Mouse (Mus musculus): ENCODE data around the gene Syde2.
"Not testable (repeated sequence)": the region's sequence is repeated elsewhere in the genome, so short reads cannot be mapped to it uniquely, and the experiment has no call there.

The Syde2 gene

GRCm38 (mm10) chr3:145966806-145967205, 20.9 kb upstream of the Syde2 start:
- DNase-seq (ENCODE audit: low read depth, low spot score), result no peak

GRCm38 (mm10) chr3:145969031-145969501, 18.6 kb upstream of the Syde2 start:
- no peak for DNase-seq (ENCODE audit: low read depth, low spot score)

- no peak for DNase-seq (ENCODE audit: low read depth, low spot score)
These were observed 16.2 kb upstream of the Syde2 start for GRCm38 (mm10) chr3:145971501-145971900.

- no peak for DNase-seq (ENCODE audit: low read depth, low spot score)
These were observed 12.7 kb upstream of the Syde2 start for GRCm38 (mm10) chr3:145974986-145975385.

- no peak for DNase-seq (ENCODE audit: low read depth, low spot score)
These were observed 2.2 kb upstream of the Syde2 start for GRCm38 (mm10) chr3:145985333-145985925.

GRCm38 (mm10) chr3:145986317-145987001, 1.2 kb upstream of the Syde2 start:
- no peak for DNase-seq (ENCODE audit: low read depth, low spot score)

- peak; percentile 59 for DNase-seq (ENCODE audit: low read depth, low spot score)
These were observed 457 bp downstream of the Syde2 start for GRCm38 (mm10) chr3:145987970-145988683.

GRCm38 (mm10) chr3:145988684-145989575, 1.3 kb downstream of the Syde2 start:
- no peak for DNase-seq (ENCODE audit: low read depth, low spot score)

GRCm38 (mm10) chr3:145989576-145990081, 2.0 kb downstream of the Syde2 start:
- no peak for DNase-seq (ENCODE audit: low read depth, low spot score)

- DNase-seq (ENCODE audit: low read depth, low spot score), result no peak
These were observed 3.5 kb downstream of the Syde2 start for GRCm38 (mm10) chr3:145991130-145991529.

- DNase-seq (ENCODE audit: low read depth, low spot score), result no peak
These were observed 4.5 kb downstream of the Syde2 start for GRCm38 (mm10) chr3:145991976-145992730.

- DNase-seq (ENCODE audit: low read depth, low spot score), result no peak
These were observed 5.1 kb downstream of the Syde2 start for GRCm38 (mm10) chr3:145992796-145993195.

GRCm38 (mm10) chr3:145993481-145994201, 6.0 kb downstream of the Syde2 start:
- no peak for DNase-seq (ENCODE audit: low read depth, low spot score)

- no peak for DNase-seq (ENCODE audit: low read depth, low spot score)
These were observed 7.8 kb downstream of the Syde2 start for GRCm38 (mm10) chr3:145995489-145995888.

- DNase-seq (ENCODE audit: low read depth, low spot score), result not testable (repeated sequence)
These were observed 8.9 kb downstream of the Syde2 start for GRCm38 (mm10) chr3:145996539-145996938.

GRCm38 (mm10) chr3:146004347-146005051, 16.8 kb downstream of the Syde2 start:
- DNase-seq (ENCODE audit: low read depth, low spot score), result no peak

GRCm38 (mm10) chr3:146007872-146008271, 20.2 kb downstream of the Syde2 start:
- DNase-seq (ENCODE audit: low read depth, low spot score), result no peak

- DNase-seq (ENCODE audit: low read depth, low spot score), result peak; percentile 20
These were observed 22.4 kb downstream of the Syde2 start for GRCm38 (mm10) chr3:146009859-146010645.

- no peak for DNase-seq (ENCODE audit: low read depth, low spot score)
These were observed 23.1 kb downstream of the Syde2 start for GRCm38 (mm10) chr3:146010751-146011150.

Measured in mesoderm, embryonic 11.5 days (tissue).